Mouse (Mus musculus) activated CD4-positive, CD25-positive, alpha-beta regulatory T cell, adult 4 months (primary cell): Measurements from ENCODE around the gene Abcg5. TPM values are rescaled to one million over a fixed set of nuclear protein-coding genes. Genes with fewer than 3 reads are reported as not detected.

ENCODE experiments used
- polyA plus RNA-seq, 2 experiments: library from polyadenylated mRNA; unstranded; fragments of 100-300 nt; shearing (Covaris generic); gene quantifications; one replicate each; pipeline ENCODE4 v1.2.1; 2017

Abcg5 gene
- polyA plus RNA-seq, 2 experiments from 2014 or later = not detected

Other genes starting within 250 kb of the Abcg5 start
- gene Thada, start 216.8 kb downstream of the Abcg5 start, polyA plus RNA-seq = 10 to 100 TPM; 53.7 to 64.8 TPM
- gene Plekhh2, start 171.1 kb downstream of the Abcg5 start, polyA plus RNA-seq = under 1 TPM in 1 of 2 experiments, not detected in 1; 0.22 TPM
- under 1 TPM; 0.65 to 0.97 TPM for gene Dync2li1, start 56.5 kb downstream of the Abcg5 start, polyA plus RNA-seq
- gene Abcg8, start 6.7 kb downstream of the Abcg5 start, polyA plus RNA-seq = not detected
- 10 to 100 TPM in 1 of 2 experiments, 1 to 10 TPM in 1; 7.6 to 10.5 TPM for gene Lrpprc, start 107.8 kb upstream of the Abcg5 start, polyA plus RNA-seq